14 mouse cellular contexts compared by ENCODE assay signal in genomic region chr12:79719847-79720201, GRCm38 (mm10).
DNase-seq lines count a peak whose midpoint lies in the region; ATAC-seq lines count a peak whose summit lies in the region.
"Had no signal": no experiment of that assay in that cellular context is flagged by ENCODE, and none has a peak within 500 bp of the region (broad histone marks: within the 10 kb centered on the region; RNA-seq: fewer than 3 reads in every experiment).

No protein-coding gene starts in this region.

- no peak overlapping the region for H3K4me3 ChIP-seq in kidney, embryonic 14.5 days (ENCODE audit: low read length)
- H3K4me3 ChIP-seq in forebrain, embryonic 10.5 days, result no peak overlapping the region
- no peak overlapping the region for H3K4me3 ChIP-seq in hindbrain, embryonic 16.5 days (ENCODE audit: low read length)
- no peak overlapping the region for H3K4me3 ChIP-seq in midbrain, embryonic 16.5 days (ENCODE audit: low read depth, low read length)
- H3K4me3 ChIP-seq: embryonic facial prominence, embryonic 15.5 days; layer of hippocampus, adult 2 months had no signal

- H3K27me3 ChIP-seq in kidney, embryonic 14.5 days (ENCODE audit: control insufficient read depth, insufficient read depth, low read length), result no peaks in the 10 kb centered on the region
- no peaks in the 10 kb centered on the region for H3K27me3 ChIP-seq in forebrain, embryonic 10.5 days (ENCODE audit: poor library complexity, severe bottlenecking)
- H3K27me3 ChIP-seq in hindbrain, embryonic 16.5 days (replicated peaks; ENCODE audit: control insufficient read depth, insufficient read depth, low read length), result no peaks in the 10 kb centered on the region
- H3K27me3 ChIP-seq in midbrain, embryonic 16.5 days (ENCODE audit: control insufficient read depth, insufficient read depth, low read depth, low read length), result no peaks in the 10 kb centered on the region
- H3K27me3 ChIP-seq: embryonic facial prominence, embryonic 15.5 days had no signal

- no peak for ATAC-seq in kidney, embryonic 14.5 days (ENCODE audit: low FRiP score, low TSS enrichment)
- ATAC-seq in hindbrain, embryonic 16.5 days, result 0 out of 2 replicates have a peak, but pooled peaks have one; percentile 16
- peak; percentile 28; the same call in 1 of the 2 replicates for ATAC-seq in midbrain, embryonic 16.5 days
- no peak for ATAC-seq in megakaryocyte, adult 5-6 weeks (ENCODE audit: poor library complexity, severe bottlenecking)

- no peaks in the 10 kb centered on the region for H3K9me3 ChIP-seq in kidney, embryonic 14.5 days (ENCODE audit: control insufficient read depth, low read length)
- no peaks in the 10 kb centered on the region for H3K9me3 ChIP-seq in forebrain, embryonic 10.5 days
- H3K9me3 ChIP-seq in hindbrain, embryonic 16.5 days (ENCODE audit: control insufficient read depth, low read length), result no peaks in the 10 kb centered on the region
- H3K9me3 ChIP-seq in midbrain, embryonic 16.5 days (replicated peaks; ENCODE audit: control insufficient read depth, low read length, poor library complexity, severe bottlenecking), result no peaks in the 10 kb centered on the region
- H3K9me3 ChIP-seq: embryonic facial prominence, embryonic 15.5 days had no signal

- peaks cover 25% of the 10 kb centered on the region for H3K4me1 ChIP-seq in kidney, embryonic 14.5 days (ENCODE audit: control insufficient read depth, insufficient read depth, low read length)
- peaks cover 73% of the 10 kb centered on the region for H3K4me1 ChIP-seq in forebrain, embryonic 10.5 days
- H3K4me1 ChIP-seq in hindbrain, embryonic 16.5 days (ENCODE audit: control insufficient read depth, insufficient read depth, low read depth, low read length), result peaks cover 10% of the 10 kb centered on the region
- no peaks in the 10 kb centered on the region; the same call in 1 of the 2 replicates for H3K4me1 ChIP-seq in midbrain, embryonic 16.5 days (ENCODE audit: control insufficient read depth, insufficient read depth, low read length)

- no peaks in the 10 kb centered on the region for H3K36me3 ChIP-seq in kidney, embryonic 14.5 days (ENCODE audit: control insufficient read depth, insufficient read depth, low read length)
- no peaks in the 10 kb centered on the region for H3K36me3 ChIP-seq in forebrain, embryonic 10.5 days (replicated peaks)
- H3K36me3 ChIP-seq in hindbrain, embryonic 16.5 days (ENCODE audit: control insufficient read depth, insufficient read depth, low read length), result no peaks in the 10 kb centered on the region
- H3K36me3 ChIP-seq in midbrain, embryonic 16.5 days (ENCODE audit: control insufficient read depth, insufficient read depth, low read length), result no peaks in the 10 kb centered on the region
- H3K36me3 ChIP-seq: embryonic facial prominence, embryonic 15.5 days had no signal

- H3K9ac ChIP-seq in kidney, embryonic 14.5 days (ENCODE audit: low read depth, low read length), result no peak overlapping the region
- H3K9ac ChIP-seq in hindbrain, embryonic 16.5 days (ENCODE audit: low read depth, low read length), result no peak overlapping the region
- no peak overlapping the region; the same call in 1 of the 2 replicates for H3K9ac ChIP-seq in midbrain, embryonic 16.5 days (ENCODE audit: low read depth, low read length)
- H3K9ac ChIP-seq: embryonic facial prominence, embryonic 15.5 days had no signal

- 58% methylated on average over 1 of the region's 1 CpGs for WGBS in kidney, embryonic 14.5 days
- 11% methylated on average over 1 of the region's 1 CpGs for WGBS in forebrain, embryonic 10.5 days
- WGBS in hindbrain, embryonic 16.5 days, result 11% methylated on average over 1 of the region's 1 CpGs
- 17% methylated on average over 1 of the region's 1 CpGs for WGBS in midbrain, embryonic 16.5 days

- no peak for DNase-seq in kidney, adult 11 months
- peak; percentile 43 for DNase-seq in forebrain, embryonic 10.5 days (ENCODE audit: extremely low spot score, low spot score)
- no peak for DNase-seq in right cerebral cortex, adult 18-20 months
- DNase-seq in frontal cortex, postnatal 25 days (ENCODE audit: low spot score in 2 of 2), result no peak
- DNase-seq: adrenal gland, postnatal 25 days; cerebellum, adult 11-12 months; gastrocnemius, postnatal 36 days; lung, postnatal 36 days had no signal

- H3K27ac ChIP-seq in kidney, embryonic 14.5 days (ENCODE audit: low read depth, low read length), result peak overlapping the region; percentile 66; the same call in 1 of the 2 replicates
- H3K27ac ChIP-seq in forebrain, embryonic 10.5 days, result peak overlapping the region; percentile 88
- peak overlapping the region; percentile 68 for H3K27ac ChIP-seq in hindbrain, embryonic 16.5 days (ENCODE audit: low read depth, low read length)
- peak overlapping the region; percentile 77 for H3K27ac ChIP-seq in midbrain, embryonic 16.5 days (ENCODE audit: low read length)
- H3K27ac ChIP-seq: embryonic facial prominence, embryonic 15.5 days had no signal

- no peak overlapping the region for H3K4me2 ChIP-seq in kidney, embryonic 14.5 days (replicated peaks; ENCODE audit: low read depth, low read length)
- H3K4me2 ChIP-seq in hindbrain, embryonic 16.5 days (ENCODE audit: low read length), result no peak overlapping the region
- H3K4me2 ChIP-seq in midbrain, embryonic 16.5 days (ENCODE audit: low read length), result no peak overlapping the region
- H3K4me2 ChIP-seq: embryonic facial prominence, embryonic 15.5 days had no signal

Comparison
In these comparisons a context has a peak if more than half of its experiments do, and no peak if none do; other contexts are left out.
1. ATAC-seq: peak in hindbrain, embryonic 16.5 days (single experiment) and midbrain, embryonic 16.5 days (single experiment); none in kidney, embryonic 14.5 days (single experiment) and megakaryocyte, adult 5-6 weeks (single experiment).
2. Peak in every context shown above with its lines, with median percentiles within 50 percentile points of each other: H3K27ac ChIP-seq.